Comparison of ENCODE assay signal across 8 mouse cellular contexts in the genomic region with DNA sequence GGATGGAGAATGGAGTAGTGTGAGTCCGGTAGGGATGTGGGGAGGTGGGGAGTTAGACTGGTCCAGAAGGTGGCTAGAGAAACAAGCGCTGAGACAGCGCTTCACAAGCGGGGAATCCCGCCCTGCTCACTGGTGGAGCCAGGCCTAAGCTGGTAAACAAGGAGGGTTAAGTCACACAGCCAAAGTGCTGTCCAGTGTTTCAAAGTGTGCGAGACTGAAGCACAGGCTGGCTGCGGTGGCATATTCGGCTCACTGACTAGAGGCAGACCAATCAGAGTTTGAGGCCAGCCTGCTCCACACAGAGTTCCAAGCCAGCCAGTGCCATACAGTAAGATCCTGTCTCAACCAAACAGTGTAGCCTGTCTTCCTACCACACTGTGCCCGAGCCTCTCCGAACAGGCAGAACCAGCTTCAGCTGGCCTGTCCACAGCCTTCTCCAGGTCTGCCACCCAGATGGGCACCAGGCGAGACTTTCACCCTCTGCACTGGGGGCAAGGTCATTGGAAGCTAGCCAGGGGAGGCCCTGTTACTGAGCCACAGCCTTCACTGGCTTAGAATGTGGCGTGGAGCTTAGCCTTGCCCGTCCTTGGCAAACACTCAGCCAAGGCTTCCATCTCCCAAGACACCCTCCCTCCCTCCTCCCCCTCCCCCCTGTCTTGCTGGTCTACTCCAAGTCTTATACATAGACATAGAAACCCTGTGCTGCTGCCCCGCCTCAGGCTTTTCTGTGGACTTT.
DNase-seq lines count a peak whose midpoint lies in the region; ATAC-seq and TF ChIP-seq lines count a peak whose summit lies in the region.

No protein-coding gene starts in this region.

- no peaks in the 10 kb centered on the region for H3K9me3 ChIP-seq in liver, postnatal 0 days (ENCODE audit: low read length)
- H3K9me3 ChIP-seq in liver, embryonic 11.5 days (ENCODE audit: control insufficient read depth, low read length), result no peaks in the 10 kb centered on the region
- no peaks in the 10 kb centered on the region for H3K9me3 ChIP-seq in kidney, embryonic 15.5 days (replicated peaks)

- peak; percentile 11; the same call in 1 of the 2 replicates for ATAC-seq in liver, postnatal 0 days
- ATAC-seq in liver, embryonic 11.5 days (replicated peaks; ENCODE audit: low FRiP score), result no peak
- ATAC-seq in kidney, embryonic 15.5 days (replicated peaks; ENCODE audit: low FRiP score), result peak; percentile 28; the same call in 1 of the 2 replicates

- TF ChIP-seq EP300 in liver, postnatal 0 days (IDR thresholded peaks at IDR 0.05; ENCODE audit: low read depth), result no peak

- no peak for TF ChIP-seq CTCF in liver, postnatal 0 days (IDR thresholded peaks at IDR 0.05; ENCODE audit: low read depth)

- H3K4me3 ChIP-seq in liver, postnatal 0 days (ENCODE audit: low read depth, low read length), result no peak overlapping the region
- no peak overlapping the region for H3K4me3 ChIP-seq in liver, embryonic 11.5 days (ENCODE audit: low read depth, low read length)
- H3K4me3 ChIP-seq in kidney, embryonic 15.5 days (replicated peaks), result no peak overlapping the region

- no peak for DNase-seq in liver, postnatal 0 days
- no peak for DNase-seq in liver, embryonic 11.5 days (ENCODE audit: low spot score)
- peak; percentile 93 for DNase-seq in adrenal gland, adult 8-10 months
- DNase-seq in gastrocnemius, postnatal 36 days, result peak; percentile 55 to 65
- DNase-seq in frontal cortex, adult 2 months (ENCODE audit: extremely low spot score in 1 of 2, low spot score in 1 of 2), result no peak
- DNase-seq in right cerebral cortex, postnatal 10 days (ENCODE audit: low spot score in 2 of 2), result no peak
- no peak for DNase-seq in frontal cortex, postnatal 10 days (ENCODE audit: low spot score in 2 of 2)

- intact Hi-C loops in gastrocnemius, postnatal 36 days (cut with DNase I), result no loop called here

- H3K4me2 ChIP-seq in liver, postnatal 0 days (ENCODE audit: low read depth, low read length), result peak overlapping the region; percentile 49
- no peak overlapping the region for H3K4me2 ChIP-seq in liver, embryonic 11.5 days
- no peak overlapping the region for H3K4me2 ChIP-seq in kidney, embryonic 15.5 days

- H3K4me1 ChIP-seq in liver, postnatal 0 days (ENCODE audit: insufficient read depth), result peaks cover 25% of the 10 kb centered on the region
- peaks cover 17% of the 10 kb centered on the region; the same call in 1 of the 2 replicates for H3K4me1 ChIP-seq in liver, embryonic 11.5 days (replicated peaks; ENCODE audit: control insufficient read depth, insufficient read depth, low read length)
- H3K4me1 ChIP-seq in kidney, embryonic 15.5 days, result peaks cover 47% of the 10 kb centered on the region

- 73% methylated on average over 14 of the region's 14 CpGs for WGBS in liver, postnatal 0 days (ENCODE audit: insufficient replicate concordance)
- WGBS in liver, embryonic 11.5 days, result 83% methylated on average over 14 of the region's 14 CpGs
- 69% methylated on average over 14 of the region's 14 CpGs for WGBS in kidney, embryonic 15.5 days

- peak overlapping the region; percentile 79 for H3K27ac ChIP-seq in liver, postnatal 0 days (ENCODE audit: low read depth)
- no peak overlapping the region for H3K27ac ChIP-seq in liver, embryonic 11.5 days (ENCODE audit: low read depth, low read length)
- peak overlapping the region; percentile 73 for H3K27ac ChIP-seq in kidney, embryonic 15.5 days

- H3K9ac ChIP-seq in liver, postnatal 0 days (replicated peaks), result peak overlapping the region; percentile 16; the same call in 1 of the 2 replicates
- H3K9ac ChIP-seq in liver, embryonic 11.5 days (ENCODE audit: low read depth, low read length), result no peak overlapping the region
- H3K9ac ChIP-seq in kidney, embryonic 15.5 days, result no peak overlapping the region

- H3K36me3 ChIP-seq in liver, postnatal 0 days (replicated peaks; ENCODE audit: insufficient read depth, low read length), result no peaks in the 10 kb centered on the region
- H3K36me3 ChIP-seq in liver, embryonic 11.5 days (ENCODE audit: control insufficient read depth, insufficient read depth, low read length), result no peaks in the 10 kb centered on the region
- no peaks in the 10 kb centered on the region for H3K36me3 ChIP-seq in kidney, embryonic 15.5 days

- no peaks in the 10 kb centered on the region for H3K27me3 ChIP-seq in liver, postnatal 0 days (ENCODE audit: insufficient read depth, low read length)
- H3K27me3 ChIP-seq in liver, embryonic 11.5 days (replicated peaks; ENCODE audit: control insufficient read depth, insufficient read depth, low read length), result no peaks in the 10 kb centered on the region
- H3K27me3 ChIP-seq in kidney, embryonic 15.5 days, result no peaks in the 10 kb centered on the region

Comparison
In these comparisons a context has a peak if more than half of its experiments do, and no peak if none do; other contexts are left out.
1. DNase-seq: peak in adrenal gland, adult 8-10 months (single experiment) and gastrocnemius, postnatal 36 days (2 of 2); none in liver, postnatal 0 days (single experiment), liver, embryonic 11.5 days (single experiment), frontal cortex, adult 2 months (0 of 2), right cerebral cortex, postnatal 10 days (0 of 2) and frontal cortex, postnatal 10 days (0 of 2).